Comparison of ENCODE assay signal across 8 mouse cellular contexts in genomic region chr7:19629361-19629734, GRCm38 (mm10). TPM values are rescaled to one million over a fixed set of nuclear protein-coding genes. Genes with fewer than 3 reads are reported as not detected.
DNase-seq lines count a peak whose midpoint lies in the region; ATAC-seq and TF ChIP-seq lines count a peak whose summit lies in the region.

Relb (minus strand) TSS chr7:19629438.

- under 1% methylated on average over 35 of the region's 41 CpGs for WGBS in bone marrow, adult 2 months
- whole genome bisulfite sequencing in embryonic facial prominence, embryonic 15.5 days = under 1% methylated on average over 41 of the region's 41 CpGs
- WGBS in limb, embryonic 13.5 days = under 1% methylated on average over 38 of the region's 41 CpGs
- under 1% methylated on average over 24 of the region's 41 CpGs for WGBS in midbrain, embryonic 15.5 days

- peak within 1 kb of the TSS; percentile 97 for H3K27ac ChIP-seq in bone marrow, adult 2 months (ENCODE audit: control insufficient read depth, insufficient read depth, low read depth, low read length, poor library complexity)
- peak within 1 kb of the TSS; percentile 88 for H3K27ac ChIP-seq in embryonic facial prominence, embryonic 15.5 days (replicated peaks)
- H3K27ac ChIP-seq in limb, embryonic 13.5 days = peak within 1 kb of the TSS; percentile 87
- peak within 1 kb of the TSS; percentile 60 for H3K27ac ChIP-seq in midbrain, embryonic 15.5 days

- peak within 1 kb of the TSS; percentile 96 for H3K4me2 ChIP-seq in embryonic facial prominence, embryonic 15.5 days (replicated peaks)
- H3K4me2 ChIP-seq in limb, embryonic 13.5 days (replicated peaks) = peak within 1 kb of the TSS; percentile 91
- H3K4me2 ChIP-seq in midbrain, embryonic 15.5 days = peak within 1 kb of the TSS; percentile 70

- peak; percentile 91 for DNase-seq in A20 (ENCODE audit: low read depth, low spot score)
- DNase-seq in heart, adult 8-10 months (ENCODE audit: low spot score) = peak; percentile 89
- peak; percentile 90 for DNase-seq in kidney, adult 9 months
- DNase-seq in spleen, adult 18-20 months = peak; percentile 92 to 96

- ATAC-seq in embryonic facial prominence, embryonic 15.5 days (ENCODE audit: insufficient number of reproducible peaks, low FRiP score, low TSS enrichment, low read depth) = peak; percentile 69
- ATAC-seq in limb, embryonic 13.5 days (ENCODE audit: low FRiP score, low read depth) = peak; percentile 71; the same call in 1 of the 2 replicates
- peak; percentile 87 for ATAC-seq in midbrain, embryonic 15.5 days (replicated peaks)

- peaks cover 3% of the 10 kb centered on the region; the same call in 1 of the 2 replicates for H3K4me1 ChIP-seq in bone marrow, adult 2 months (ENCODE audit: control insufficient read depth, insufficient read depth, low read length)
- H3K4me1 ChIP-seq in embryonic facial prominence, embryonic 15.5 days = peaks cover 5% of the 10 kb centered on the region; the same call in 1 of the 2 replicates
- H3K4me1 ChIP-seq in limb, embryonic 13.5 days = no peaks in the 10 kb centered on the region
- peaks cover 10% of the 10 kb centered on the region for H3K4me1 ChIP-seq in midbrain, embryonic 15.5 days

- no peak for TF ChIP-seq CTCF in bone marrow, adult 2 months (IDR thresholded peaks at IDR 0.05; ENCODE audit: control insufficient read depth, insufficient read depth, low read length)

- no peaks in the 10 kb centered on the region for H3K9me3 ChIP-seq in embryonic facial prominence, embryonic 15.5 days (replicated peaks)
- no peaks in the 10 kb centered on the region for H3K9me3 ChIP-seq in limb, embryonic 13.5 days
- no peaks in the 10 kb centered on the region for H3K9me3 ChIP-seq in midbrain, embryonic 15.5 days

- H3K27me3 ChIP-seq in embryonic facial prominence, embryonic 15.5 days = no peaks in the 10 kb centered on the region
- no peaks in the 10 kb centered on the region for H3K27me3 ChIP-seq in limb, embryonic 13.5 days
- H3K27me3 ChIP-seq in midbrain, embryonic 15.5 days (replicated peaks) = no peaks in the 10 kb centered on the region

- H3K36me3 ChIP-seq in embryonic facial prominence, embryonic 15.5 days = peaks cover 29% of the 10 kb centered on the region
- H3K36me3 ChIP-seq in limb, embryonic 13.5 days = peaks cover 26% of the 10 kb centered on the region
- H3K36me3 ChIP-seq in midbrain, embryonic 15.5 days (replicated peaks) = peaks cover 23% of the 10 kb centered on the region

- H3K9ac ChIP-seq in embryonic facial prominence, embryonic 15.5 days = peak within 1 kb of the TSS; percentile 55
- H3K9ac ChIP-seq in limb, embryonic 13.5 days = peak within 1 kb of the TSS; percentile 70
- peak within 1 kb of the TSS; percentile 19; the same call in 1 of the 2 replicates for H3K9ac ChIP-seq in midbrain, embryonic 15.5 days

- no peak; the same call in 1 of the 2 replicates for TF ChIP-seq POLR2A in bone marrow, adult 2 months (IDR thresholded peaks at IDR 0.05; ENCODE audit: borderline replicate concordance, control insufficient read depth, low read depth, low read length)

- peak within 1 kb of the TSS; percentile 85 for H3K4me3 ChIP-seq in bone marrow, adult 2 months (replicated peaks; ENCODE audit: control insufficient read depth, low read depth, low read length)
- H3K4me3 ChIP-seq in embryonic facial prominence, embryonic 15.5 days (replicated peaks) = peak within 1 kb of the TSS; percentile 71
- H3K4me3 ChIP-seq in limb, embryonic 13.5 days = peak within 1 kb of the TSS; percentile 81
- peak within 1 kb of the TSS; percentile 52 for H3K4me3 ChIP-seq in midbrain, embryonic 15.5 days

RNA-seq across cellular contexts. Expression of gene Relb, which starts in this region (rescaled TPM):
- 6.4 and 12.0 TPM in 2 replicates for polyA plus RNA-seq in bone marrow, adult 2 months (2011; ENCODE audit: insufficient read depth, insufficient read length, low replicate concordance, missing spikeins)
- polyA plus RNA-seq in embryonic facial prominence, embryonic 15.5 days (2015; fragmentation: Nextera tagmentation; extraction: Ambion mirVana) = 14.0 and 15.8 TPM in 2 replicates
- 1 to 10 TPM; 6.4 to 9.2 (median 7.7) TPM for total RNA-seq in heart, adult 8-10 months (2022)
- polyA plus RNA-seq in limb, embryonic 13.5 days (2015; fragmentation: Nextera tagmentation; extraction: Ambion mirVana) = 9.1 and 9.6 TPM in 2 replicates
- 5.5 and 5.9 TPM in 2 replicates for polyA plus RNA-seq in midbrain, embryonic 15.5 days (2015; fragmentation: Nextera tagmentation; extraction: Ambion mirVana)

Comparison
In these comparisons a context has a peak if more than half of its experiments do, and no peak if none do; other contexts are left out.
1. Peak in every context shown above with its lines: DNase-seq, ATAC-seq, H3K4me3 ChIP-seq and H3K27ac ChIP-seq.
2. H3K9ac ChIP-seq: peak in every context shown above with its lines; median percentile 70 in limb, embryonic 13.5 days; 55 in embryonic facial prominence, embryonic 15.5 days; 19 in midbrain, embryonic 15.5 days.